Mouse (Mus musculus) left cerebral cortex, postnatal 10 days (tissue): ENCODE measurements around the gene Eif3d. TPM values are rescaled to one million over a fixed set of nuclear protein-coding genes. Genes with fewer than 3 reads are reported as not detected.

Experiments
- DNase-seq, 2 experiments: peaks; one replicate each; pipeline ENCODE4 v3.0.0; 2021 to 2022; ENCODE audit warnings: low spot score in 2 of 2, mixed read lengths in 1 of 2; ENCODE audit errors: extremely low spot score in 1 of 2
- intact Hi-C: fragments of 180-260 bp; cut with DNase I; formaldehyde crosslinking; loops from one replicate; pipeline ENCODE4 v1.15.1; 2025
- total RNA-seq, 2 experiments: library from RNA; stranded (reverse); gene quantifications; 2 replicates each; pipeline ENCODE4 v1.2.3; 2021

The Eif3d gene
- total RNA-seq, 2 experiments from 2014 or later, result 115 to 116 TPM

DNA sequence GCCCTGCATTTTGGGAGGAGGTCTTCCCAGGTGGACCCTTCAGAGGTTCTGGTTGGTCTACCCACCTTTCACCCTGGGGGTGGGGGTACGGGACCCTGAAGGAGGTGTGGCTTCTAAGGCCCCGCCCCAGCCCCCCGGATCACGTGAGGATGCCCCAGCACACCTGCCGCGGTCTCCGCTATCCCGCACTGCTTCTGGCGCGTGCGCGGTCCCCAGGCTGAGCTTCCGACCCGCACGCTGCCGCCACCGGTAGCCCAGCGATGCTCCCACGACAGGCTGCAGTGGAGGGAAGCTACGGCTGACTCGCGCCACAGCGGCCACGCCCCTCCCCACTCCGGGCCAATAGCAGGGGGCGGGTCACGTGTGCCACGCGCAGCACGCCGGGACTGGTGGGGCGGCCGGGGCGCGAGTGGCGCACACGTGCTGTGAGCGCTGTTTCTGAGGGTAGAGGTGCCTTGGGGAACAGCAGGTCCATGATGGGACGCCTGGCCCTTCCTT is 14.2 kb downstream of the Eif3d start, which contains the start of gene Foxred2:
Gene Foxred2, minus strand, starts transcription at position 319 of the 498 bp plus-strand sequence.
- intact Hi-C loops, result no loop called here
- DNase-seq, result peak; percentile 84 to 94

- intact Hi-C loops, result no loop called here
- DNase-seq, result peak in 1 of 2 experiments; percentile 50
Measured at GRCm38 (mm10) chr15:77955440-77956403, 14.9 kb downstream of the Eif3d start.

DNA sequence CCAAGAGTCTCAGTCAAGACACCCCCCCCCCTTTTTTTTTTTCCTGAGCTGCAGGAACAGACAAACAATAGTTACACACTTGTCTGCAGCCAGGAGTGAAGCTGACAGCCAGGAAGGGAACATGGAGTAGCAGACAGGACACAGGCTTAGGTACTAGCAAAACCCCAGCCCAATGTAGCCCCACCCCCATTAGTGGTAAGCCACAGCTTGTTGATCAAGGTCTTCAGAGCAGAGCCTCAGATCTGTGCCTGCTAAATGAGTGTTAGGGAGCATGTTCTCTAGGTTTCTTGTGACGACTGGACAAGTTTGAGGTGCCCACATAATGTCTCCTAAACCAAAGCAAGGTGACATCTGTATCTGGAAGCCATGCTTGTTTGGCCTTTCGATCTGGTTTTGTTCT is 16.3 kb downstream of the Eif3d start:
- intact Hi-C loops, result no loop called here
- no peak for DNase-seq

DNA sequence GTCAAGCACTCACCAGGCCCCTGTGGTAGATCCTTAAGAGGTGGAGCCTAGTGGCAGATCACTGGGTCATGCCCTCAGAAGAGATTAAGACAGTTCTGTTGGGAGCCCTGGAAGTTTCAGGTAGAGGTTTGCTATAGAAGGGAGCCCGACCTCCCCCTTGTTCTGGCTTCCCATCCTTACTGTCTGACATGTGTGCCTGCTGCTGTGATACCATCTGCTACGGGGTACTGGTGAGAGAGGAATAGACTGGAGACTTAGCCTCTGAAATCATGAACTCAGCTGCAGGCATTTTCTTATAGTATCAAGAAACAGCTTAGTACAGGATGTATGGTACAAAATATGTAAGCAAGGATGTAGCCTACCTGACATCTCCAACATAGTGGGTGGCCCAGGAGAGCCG is 17.7 kb downstream of the Eif3d start:
- intact Hi-C loops, result no loop called here

GRCm38 (mm10) chr15:77949061-77949460 is 21.6 kb downstream of the Eif3d start:
- intact Hi-C loops, result no loop called here
- no peak for DNase-seq

More for the DNA sequence above, 17.7 kb downstream of the Eif3d start:
- no peak for DNase-seq

GRCm38 (mm10) chr15:77945711-77946110 is 24.9 kb downstream of the Eif3d start:
- intact Hi-C loops, result no loop called here
- peak in 1 of 2 experiments; percentile 58 for DNase-seq

DNA sequence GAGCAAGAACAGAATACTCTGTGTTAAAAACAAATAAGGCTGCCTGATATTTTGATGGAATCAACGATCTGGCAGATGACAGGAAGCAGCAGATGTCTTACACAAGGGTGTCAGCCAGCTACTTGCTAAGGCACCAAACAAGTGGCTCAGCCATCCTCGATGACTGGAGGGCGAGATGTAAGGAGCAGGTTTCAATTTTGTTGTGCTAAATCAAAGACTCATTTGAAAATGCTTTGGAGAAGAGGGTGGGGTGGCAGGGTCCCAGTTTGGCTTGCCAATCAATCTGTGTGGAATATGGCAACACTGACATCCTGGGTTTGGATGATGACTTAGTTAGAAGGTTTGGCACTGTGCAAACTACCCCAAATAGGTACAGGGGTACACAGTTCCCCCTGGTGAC is 29.1 kb downstream of the Eif3d start:
- intact Hi-C loops, result no loop called here
- no peak for DNase-seq

DNA sequence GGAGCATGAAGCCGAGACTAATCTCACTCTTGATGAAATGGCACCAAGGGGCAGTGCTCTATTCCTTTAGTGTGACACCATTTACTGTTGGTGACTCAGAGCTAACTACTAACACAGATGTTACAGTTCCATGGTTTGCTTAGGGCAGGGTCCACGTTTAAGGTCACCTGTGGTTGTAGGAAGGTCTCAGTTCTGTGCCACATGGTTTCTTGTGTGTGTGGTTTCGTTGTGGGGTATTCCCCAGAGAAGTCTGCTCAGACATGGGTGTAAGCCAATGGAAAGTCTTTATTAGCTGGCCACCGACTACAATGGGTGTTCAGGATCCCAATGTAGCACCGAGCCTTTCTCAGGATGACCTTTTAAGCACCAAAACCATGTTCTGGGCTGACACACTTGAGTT is 32.1 kb downstream of the Eif3d start:
- intact Hi-C loops, result no loop called here
- DNase-seq, result no peak

- intact Hi-C loops, result no loop called here
- peak in 1 of 2 experiments; percentile 73 for DNase-seq
Measured at GRCm38 (mm10) chr15:77935673-77936375, 34.8 kb downstream of the Eif3d start.

- intact Hi-C loops, result no loop called here
Measured at GRCm38 (mm10) chr15:77934968-77935367, 35.6 kb downstream of the Eif3d start.

GRCm38 (mm10) chr15:77934326-77934725 is 36.3 kb downstream of the Eif3d start:
- DNase-seq, result no peak
- intact Hi-C loops, result no loop called here

More at GRCm38 (mm10) chr15:77934968-77935367, 35.6 kb downstream of the Eif3d start:
- DNase-seq, result no peak

DNA sequence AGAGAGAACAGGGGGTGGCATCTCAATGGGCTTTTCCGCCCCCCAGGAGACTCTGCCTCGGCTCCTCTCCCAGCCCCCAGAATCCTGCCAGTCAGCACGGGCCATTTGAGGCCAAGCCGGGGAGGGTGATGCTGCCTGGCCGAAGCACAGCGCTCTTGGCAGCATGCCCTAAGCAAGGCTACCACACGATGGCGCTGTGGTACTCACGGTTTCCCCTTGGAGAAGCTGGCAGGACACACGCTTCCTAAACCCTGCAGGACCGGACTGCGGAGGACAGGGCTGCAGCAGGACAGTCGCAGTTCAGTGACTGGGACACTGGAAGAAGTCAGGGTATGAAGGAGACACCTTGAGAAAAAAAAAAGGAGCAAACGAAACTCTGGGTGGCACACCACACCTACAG is 36.8 kb downstream of the Eif3d start:
- peak; percentile 96 for DNase-seq
- intact Hi-C loops, result no loop called here

- intact Hi-C loops, result no loop called here
- no peak for DNase-seq
Measured at GRCm38 (mm10) chr15:77933222-77933621, 37.4 kb downstream of the Eif3d start.

- DNase-seq, result no peak
- intact Hi-C loops, result no loop called here
Measured at GRCm38 (mm10) chr15:77931689-77932016, 39.0 kb downstream of the Eif3d start.

GRCm38 (mm10) chr15:77930986-77931688 is 39.5 kb downstream of the Eif3d start:
- no peak for DNase-seq

GRCm38 (mm10) chr15:77929804-77930203 is 40.8 kb downstream of the Eif3d start:
- intact Hi-C loops, result no loop called here
- no peak for DNase-seq

More at GRCm38 (mm10) chr15:77930986-77931688, 39.5 kb downstream of the Eif3d start:
- intact Hi-C loops, result no loop called here

DNA sequence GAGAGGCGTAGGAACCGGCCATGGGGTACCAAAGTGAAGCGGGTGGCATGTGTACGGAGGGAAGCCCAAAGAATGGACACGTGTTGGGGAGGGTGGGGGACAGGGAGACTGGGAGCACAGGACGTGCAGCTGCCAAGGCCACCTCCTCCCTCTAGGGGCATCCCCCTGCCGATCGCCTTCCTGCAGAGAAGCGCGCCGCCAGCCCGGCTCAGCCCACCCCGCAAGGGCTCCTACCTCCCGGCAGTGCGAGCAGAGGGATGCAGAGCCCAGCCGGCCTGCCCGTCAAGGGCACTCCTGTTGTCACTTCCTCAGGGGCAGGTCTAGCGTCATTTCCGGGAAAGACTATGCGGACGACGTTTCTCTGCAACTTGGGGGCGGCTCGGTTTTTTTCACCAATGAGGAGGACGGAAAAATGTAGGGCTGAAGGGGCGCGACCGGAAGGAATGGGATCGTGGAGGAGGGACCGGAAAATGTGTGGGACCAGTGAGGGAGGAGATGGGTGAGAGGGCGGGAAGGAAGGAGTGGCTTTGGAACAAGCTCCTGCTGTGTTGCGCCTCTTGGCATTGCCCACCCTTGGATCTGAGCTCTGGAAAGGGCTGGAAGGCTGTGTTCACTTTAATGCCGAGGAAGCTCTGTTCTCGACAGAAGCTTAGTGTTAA is 41.8 kb downstream of the Eif3d start, which contains the start of gene Txn2:
Gene Txn2, minus strand, starts transcription at position 334 of the 659 bp plus-strand sequence.
- intact Hi-C loops, result no loop called here
- peak; percentile 97 to 99 for DNase-seq

DNA sequence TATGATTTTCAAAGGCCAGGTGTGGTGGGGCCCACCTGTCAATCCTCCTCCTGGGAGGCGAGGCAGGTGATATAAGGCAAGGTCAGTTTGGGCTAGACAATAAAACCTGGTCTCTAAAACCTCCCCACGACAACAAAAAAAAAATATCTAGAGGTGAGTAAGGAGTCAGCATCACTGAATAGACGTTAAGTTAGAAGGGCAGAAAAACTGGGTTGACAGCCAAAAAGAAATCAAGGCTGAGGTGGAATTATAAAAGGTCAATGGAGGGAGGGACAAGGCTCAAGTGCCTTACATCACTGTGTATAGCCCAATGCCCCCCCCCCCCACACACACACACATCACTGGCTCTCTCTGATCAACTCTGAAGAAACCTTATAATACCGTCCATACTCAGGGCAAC is 42.5 kb downstream of the Eif3d start:
- intact Hi-C loops, result no loop called here
- DNase-seq, result no peak
